Mouse (Mus musculus) neural tube, embryonic 11.5 days (tissue): Measurements from ENCODE around the gene Cyp2d34. TPM values are rescaled to one million over a fixed set of nuclear protein-coding genes. Genes with fewer than 3 reads are reported as not detected.

ENCODE experiments used
- ATAC-seq: fragments of 200-750 bp; cut with Nextera tagmentation; 2 replicates; pipeline ENCODE4 v1.8.0; 2017; ENCODE audit warnings: moderate number of reproducible peaks, mild to moderate bottlenecking, moderate TSS enrichment, moderate library complexity; ENCODE audit not compliant: insufficient read depth, low FRiP score, low TSS enrichment
- DNase-seq: peaks from one replicate; pipeline ENCODE4 v3.0.0-alpha.2; 2015; ENCODE audit warnings: low spot score
- H3K27ac ChIP-seq: fragments of 300-500 bp; sonication (generic); 2 replicates; pipeline ENCODE4 v1.5.1; 2014; ENCODE audit warnings: low read depth, mild to moderate bottlenecking, low read length
- H3K27me3 ChIP-seq: fragments of 300-500 bp; sonication (generic); 2 replicates; pipeline ENCODE4 v1.6.1; 2014; ENCODE audit warnings: mild to moderate bottlenecking, low read length, mixed read lengths; ENCODE audit not compliant: control insufficient read depth, insufficient read depth
- H3K36me3 ChIP-seq: fragments of 300-500 bp; sonication (generic); 2 replicates; pipeline ENCODE4 v1.6.1; 2014; ENCODE audit warnings: mild to moderate bottlenecking, low read length, moderate library complexity, mixed read lengths; ENCODE audit not compliant: control insufficient read depth, insufficient read depth
- H3K4me1 ChIP-seq: fragments of 300-500 bp; sonication (generic); 2 replicates; pipeline ENCODE4 v1.6.1; 2014; ENCODE audit warnings: low read length, mixed read lengths; ENCODE audit not compliant: control insufficient read depth, insufficient read depth
- H3K4me2 ChIP-seq: fragments of 300-500 bp; sonication (generic); 2 replicates; pipeline ENCODE4 v1.6.1; 2014; ENCODE audit warnings: low read depth, mild to moderate bottlenecking, moderate library complexity
- H3K4me3 ChIP-seq: fragments of 300-500 bp; sonication (generic); 2 replicates; pipeline ENCODE4 v1.5.1; 2014; ENCODE audit warnings: low read depth, low read length
- H3K9ac ChIP-seq: fragments of 300-500 bp; sonication (generic); 2 replicates; pipeline ENCODE4 v1.6.1; 2014; ENCODE audit warnings: mild to moderate bottlenecking, low read length
- H3K9me3 ChIP-seq: fragments of 300-500 bp; sonication (generic); 2 replicates; pipeline ENCODE4 v1.6.1; 2016; ENCODE audit warnings: low read length; ENCODE audit not compliant: control insufficient read depth
- WGBS: fragments of 180-500 bp; shearing (Covaris S2); extraction: QIAGEN DNeasy Blood & Tissue Kit; methylation state at CpG from one replicate; pipeline ENCODE4 v1.1.7; 2014; 5-methylcytosine and 5-hydroxymethylcytosine counted together
- polyA plus RNA-seq: library from polyadenylated mRNA; unstranded; fragments of >200 nt; fragmentation: Nextera tagmentation; extraction: Ambion mirVana; gene quantifications from 2 replicates; pipeline ENCODE4 v1.2.1, GENCODE M21; 2014

Cyp2d34 gene
- polyA plus RNA-seq, result not detected in 2 replicates

- Histone ChIP-seq H3K4me1 (no peaks in the 10 kb centered on the region), H3K36me3 (no peaks in the 10 kb centered on the region), H3K4me2 (no peak within 1 kb of the TSS), H3K27ac (no peak within 1 kb of the TSS), H3K9ac (no peak within 1 kb of the TSS), H3K27me3 (no peaks in the 10 kb centered on the region), H3K9me3 (no peaks in the 10 kb centered on the region), H3K4me3 (no peak within 1 kb of the TSS)
- ATAC-seq (no peak), DNase-seq (no peak)
- 92% methylated on average over 7 of the region's 7 CpGs for WGBS
Measured at GRCm38 (mm10) chr15:82620531-82621202, at the start of gene Cyp2d34. Cyp2d34 (minus strand) TSS chr15:82620946.

DNA sequence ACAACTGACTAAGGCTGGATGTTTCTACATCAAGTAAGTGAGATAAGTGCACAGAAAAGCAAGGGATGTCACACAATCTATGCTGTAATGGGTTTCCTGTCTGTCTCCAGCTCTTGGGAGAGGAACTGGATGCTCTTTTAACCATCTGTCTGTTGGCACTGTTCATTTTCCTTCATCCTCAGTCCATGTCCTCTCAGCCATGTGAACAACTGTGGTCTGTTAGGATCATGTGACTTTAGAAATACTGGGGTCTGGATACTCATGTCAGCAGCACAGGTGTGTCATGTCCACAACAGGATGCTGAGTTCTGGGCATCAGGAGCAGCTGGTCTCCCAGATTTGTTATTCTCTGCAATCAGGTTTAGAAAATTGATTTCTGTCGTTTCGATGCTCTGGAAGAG lies 35.6 kb upstream of the Cyp2d34 start:
- Histone ChIP-seq H3K36me3 (no peaks in the 10 kb centered on the region), H3K4me3 (no peak overlapping the region), H3K9me3 (no peaks in the 10 kb centered on the region), H3K27ac (no peak overlapping the region), H3K27me3 (no peaks in the 10 kb centered on the region), H3K4me2 (no peak overlapping the region), H3K4me1 (no peaks in the 10 kb centered on the region), H3K9ac (no peak overlapping the region)
- ATAC-seq (no peak), DNase-seq (no peak)
- WGBS, result 82% methylated on average over 2 of the region's 2 CpGs

DNA sequence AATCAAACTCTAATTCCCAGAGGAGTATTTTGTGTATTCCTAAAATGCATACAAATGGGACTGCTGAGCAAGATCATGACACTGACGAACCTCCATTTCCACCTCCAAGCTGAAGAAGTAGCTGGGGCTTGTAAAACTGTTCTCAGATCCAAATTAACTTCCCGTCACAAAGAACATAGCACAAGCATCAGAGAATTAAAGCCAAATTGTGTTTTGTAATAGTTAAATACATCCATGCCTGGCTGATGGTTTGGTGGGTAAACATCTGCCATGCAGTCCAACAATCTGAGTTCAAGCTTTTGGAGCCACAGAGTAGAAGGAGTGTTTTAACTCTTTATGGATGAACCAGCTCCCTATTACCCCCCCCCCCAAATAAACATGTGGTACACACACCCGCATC lies 23.6 kb upstream of the Cyp2d34 start:
- ATAC-seq, result no peak
- no peak for DNase-seq
- Histone ChIP-seq H3K4me2 (no peak overlapping the region), H3K4me3 (no peak overlapping the region), H3K9me3 (no peaks in the 10 kb centered on the region), H3K27me3 (no peaks in the 10 kb centered on the region), H3K36me3 (no peaks in the 10 kb centered on the region), H3K9ac (no peak overlapping the region), H3K27ac (no peak overlapping the region), H3K4me1 (no peaks in the 10 kb centered on the region)
- WGBS, result 83% methylated on average over 3 of the region's 3 CpGs

- no peaks in the 10 kb centered on the region for H3K27me3 ChIP-seq
- no peak overlapping the region for H3K27ac ChIP-seq
- ATAC-seq (no peak), DNase-seq (no peak)
- no peaks in the 10 kb centered on the region for H3K4me1 ChIP-seq
- no peak overlapping the region for H3K4me3 ChIP-seq
- H3K9ac ChIP-seq, result no peak overlapping the region
- no peaks in the 10 kb centered on the region for H3K9me3 ChIP-seq
- WGBS, result 97% methylated on average over 5 of the region's 5 CpGs
- no peaks in the 10 kb centered on the region for H3K36me3 ChIP-seq
- no peak overlapping the region for H3K4me2 ChIP-seq
Measured at GRCm38 (mm10) chr15:82643771-82644170, 23.0 kb upstream of the Cyp2d34 start.

- no peak overlapping the region for H3K4me3 ChIP-seq
- H3K4me1 ChIP-seq, result no peaks in the 10 kb centered on the region
- DNase-seq (no peak), ATAC-seq (no peak)
- no peak overlapping the region for H3K9ac ChIP-seq
- no peak overlapping the region for H3K4me2 ChIP-seq
- H3K27ac ChIP-seq, result no peak overlapping the region
- H3K9me3 ChIP-seq, result no peaks in the 10 kb centered on the region
- H3K36me3 ChIP-seq, result no peaks in the 10 kb centered on the region
- no peaks in the 10 kb centered on the region for H3K27me3 ChIP-seq
- 86% methylated on average over 3 of the region's 3 CpGs for WGBS
Measured at GRCm38 (mm10) chr15:82642771-82643170, 22.0 kb upstream of the Cyp2d34 start.

DNA sequence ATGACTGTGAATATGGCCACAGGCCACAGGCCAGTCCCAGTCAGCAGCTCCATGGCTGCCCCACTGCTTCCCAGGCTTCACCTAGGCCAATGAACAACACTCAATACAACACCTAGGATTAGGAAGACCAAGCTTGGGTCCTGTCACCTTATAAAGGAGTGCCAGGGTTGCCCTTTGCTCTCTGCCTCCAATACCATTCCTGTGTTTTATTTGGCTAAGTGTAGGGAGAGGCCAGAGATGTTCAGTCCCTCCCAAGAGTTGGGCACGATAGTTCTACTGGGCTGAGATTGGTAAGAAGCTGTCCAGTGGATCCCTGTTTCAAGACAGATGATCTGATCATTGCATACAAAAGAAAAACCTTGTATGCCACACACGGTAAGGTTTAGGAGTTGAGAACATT lies 21.2 kb upstream of the Cyp2d34 start:
- no peaks in the 10 kb centered on the region for H3K4me1 ChIP-seq
- 86% methylated on average over 2 of the region's 2 CpGs for WGBS
- H3K9ac ChIP-seq, result no peak overlapping the region
- no peak for ATAC-seq
- H3K36me3 ChIP-seq, result no peaks in the 10 kb centered on the region
- H3K27me3 ChIP-seq, result no peaks in the 10 kb centered on the region
- H3K9me3 ChIP-seq, result no peaks in the 10 kb centered on the region
- no peak overlapping the region for H3K4me3 ChIP-seq
- no peak overlapping the region for H3K27ac ChIP-seq
- H3K4me2 ChIP-seq, result no peak overlapping the region
- DNase-seq, result no peak

GRCm38 (mm10) chr15:82641390-82641789 lies 20.6 kb upstream of the Cyp2d34 start:
- Histone ChIP-seq H3K27ac (no peak overlapping the region), H3K4me2 (no peak overlapping the region), H3K36me3 (no peaks in the 10 kb centered on the region), H3K9me3 (no peaks in the 10 kb centered on the region), H3K4me1 (no peaks in the 10 kb centered on the region), H3K9ac (no peak overlapping the region), H3K27me3 (no peaks in the 10 kb centered on the region), H3K4me3 (no peak overlapping the region)
- WGBS, result 83% methylated on average over 5 of the region's 5 CpGs
- no peak for DNase-seq
- ATAC-seq, result no peak

DNA sequence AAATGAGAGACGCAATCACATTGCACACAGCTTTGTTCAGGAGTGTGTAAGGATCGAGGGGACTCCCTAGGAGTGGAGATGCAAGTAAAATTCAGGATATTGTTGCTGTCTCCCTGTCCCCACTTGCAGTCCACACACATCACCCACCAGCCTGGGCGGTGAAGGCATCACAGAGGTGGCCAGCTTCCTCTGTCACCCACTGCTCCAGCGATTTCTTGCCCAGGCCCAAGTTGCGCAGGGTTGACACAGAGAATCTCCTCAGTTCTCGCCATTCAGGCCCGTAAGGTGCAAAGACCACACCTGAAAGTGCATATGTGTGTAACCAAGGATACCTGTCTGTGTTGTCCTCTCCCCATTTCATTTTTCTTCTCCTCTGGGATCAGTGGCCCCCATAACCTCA lies 19.5 kb upstream of the Cyp2d34 start:
- Histone ChIP-seq H3K9ac (no peak overlapping the region), H3K9me3 (no peaks in the 10 kb centered on the region), H3K27ac (no peak overlapping the region), H3K4me2 (no peak overlapping the region), H3K4me1 (no peaks in the 10 kb centered on the region), H3K4me3 (no peak overlapping the region), H3K36me3 (no peaks in the 10 kb centered on the region), H3K27me3 (no peaks in the 10 kb centered on the region)
- 92% methylated on average over 7 of the region's 7 CpGs for WGBS
- DNase-seq, result no peak
- ATAC-seq, result no peak
